Mouse (Mus musculus) C2C12 (cell line): ENCODE results near the gene Bckdha.

ENCODE experiments used
- CTCF ChIP-seq: IDR thresholded peaks from one replicate; pipeline ENCODE4 v1.5.1; 2011; ENCODE audit not compliant: control insufficient read depth, insufficient read depth, insufficient read length
- FOSL1 ChIP-seq: IDR thresholded peaks from one replicate; pipeline ENCODE4 v1.8.0; 2011; ENCODE audit warnings: mild to moderate bottlenecking, low read length; ENCODE audit not compliant: poor library complexity, insufficient read depth, severe bottlenecking
- MAX ChIP-seq: IDR thresholded peaks from one replicate; pipeline ENCODE4 v1.6.1; 2011; ENCODE audit warnings: mild to moderate bottlenecking, control low read depth
- MYOG ChIP-seq: IDR thresholded peaks from one replicate; pipeline ENCODE4 v1.6.1; 2011; ENCODE audit not compliant: control insufficient read depth, insufficient read length; ENCODE audit errors: extremely low read depth

DNA sequence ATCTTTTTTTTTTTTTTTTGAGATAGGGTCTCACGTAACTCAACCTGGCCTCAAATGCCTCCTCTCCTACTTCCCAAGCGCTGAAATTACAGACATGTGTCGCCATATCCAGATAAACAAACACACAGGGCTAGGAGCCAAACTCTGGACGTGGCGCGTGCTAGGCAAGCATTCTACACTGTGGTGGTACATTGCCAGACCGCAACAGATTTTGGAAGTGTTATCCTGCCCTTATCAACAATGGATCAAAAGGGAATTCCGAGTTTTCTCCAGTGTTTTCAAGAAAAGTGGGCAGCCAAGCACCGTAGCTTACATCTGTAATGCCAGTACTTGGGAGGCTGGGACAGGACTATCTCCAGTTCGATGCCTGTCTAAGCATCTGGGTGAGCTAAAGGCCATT lies 996 bp downstream of the Bckdha start:
- TF ChIP-seq FOSL1: no peak
- TF ChIP-seq CTCF: no peak
- TF ChIP-seq MYOG: no peak
- no peak for TF ChIP-seq MAX
